Mouse (Mus musculus): ENCODE measurements around the gene Nid2.

GRCm38 (mm10) chr14:19713067-19713466 is 38.0 kb upstream of the Nid2 start:
- TF ChIP-seq CTCF (IDR thresholded peaks at IDR 0.05): no peak
- TF ChIP-seq POLR2A (IDR thresholded peaks at IDR 0.05; ENCODE audit: insufficient read depth, low read depth, low read length): no peak

Data from heart, adult 2 months (tissue).